Mouse (Mus musculus) ES-E14 (cell line): Measurements from ENCODE around the gene Inhbb.

ENCODE experiments used
- CHD2 ChIP-seq: IDR thresholded peaks from 2 replicates; pipeline ENCODE4 v1.6.1; 2014; ENCODE audit warnings: mild to moderate bottlenecking, low read depth, low read length, inconsistent platforms
- HCFC1 ChIP-seq: IDR thresholded peaks from 2 replicates; pipeline ENCODE4 v1.6.1; 2012; ENCODE audit warnings: low read length, inconsistent platforms, borderline replicate concordance; ENCODE audit not compliant: insufficient read depth
- MAFK ChIP-seq: IDR thresholded peaks from 2 replicates; pipeline ENCODE4 v1.6.1; 2014; ENCODE audit warnings: mild to moderate bottlenecking, low read depth, low read length, inconsistent platforms; ENCODE audit not compliant: insufficient read depth
- ZC3H11A ChIP-seq: IDR thresholded peaks from 2 replicates; pipeline ENCODE4 v1.6.1; 2012; ENCODE audit warnings: low read depth, mild to moderate bottlenecking, inconsistent platforms, low read length, borderline replicate concordance
- ZNF384 ChIP-seq: IDR thresholded peaks from 2 replicates; pipeline ENCODE4 v1.6.1; 2012; ENCODE audit warnings: low read depth, low read length, inconsistent platforms

GRCm38 (mm10) chr1:119388664-119389396 is 33.2 kb downstream of the Inhbb start:
- no peak for TF ChIP-seq ZC3H11A
- no peak for TF ChIP-seq HCFC1
- no peak for TF ChIP-seq CHD2
- no peak for TF ChIP-seq MAFK
- TF ChIP-seq ZNF384: peak; percentile 60; the same call in 1 of the 2 replicates
